Mouse (Mus musculus): ENCODE results near the gene Olfr504. TPM values are rescaled to one million over a fixed set of nuclear protein-coding genes. Genes with fewer than 3 reads are reported as not detected.
"Not testable (repeated sequence)": the region's sequence is repeated elsewhere in the genome, so short reads cannot be mapped to it uniquely, and the experiment has no call there.

Gene Olfr504
- not detected in 2 replicates for polyA plus RNA-seq (2012; rRNA removed)

DNA sequence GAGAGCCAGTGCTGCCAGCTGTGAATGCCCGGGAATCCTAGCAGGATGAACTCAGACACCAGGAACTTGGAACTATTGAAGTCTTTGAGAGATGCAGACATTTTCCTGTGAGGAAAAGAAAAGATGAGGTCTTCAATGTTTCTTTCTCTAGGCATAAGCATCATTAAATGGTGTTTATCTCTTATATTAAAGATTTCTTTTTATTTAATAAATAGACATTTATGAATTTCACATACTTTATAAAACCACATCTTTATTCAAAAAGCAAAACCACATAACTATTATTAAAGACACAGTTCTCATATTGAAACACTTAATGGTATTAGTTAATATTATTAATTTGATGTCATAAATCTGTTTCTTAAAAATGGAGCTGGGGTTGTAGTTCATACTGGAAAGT is at the start of gene Olfr504:
Gene Olfr504, minus strand, starts transcription at position 101 of the 400 bp plus-strand sequence.
- DNase-seq (ENCODE audit: low read depth) = no peak
- TF ChIP-seq POLR2A (IDR thresholded peaks at IDR 0.05; ENCODE audit: borderline replicate concordance, extremely low read depth, insufficient read depth, insufficient read length, poor library complexity, severe bottlenecking) (no peak), CTCF (IDR thresholded peaks at IDR 0.05; ENCODE audit: borderline replicate concordance, extremely low read depth, insufficient read depth, insufficient read length) (no peak)

DNA sequence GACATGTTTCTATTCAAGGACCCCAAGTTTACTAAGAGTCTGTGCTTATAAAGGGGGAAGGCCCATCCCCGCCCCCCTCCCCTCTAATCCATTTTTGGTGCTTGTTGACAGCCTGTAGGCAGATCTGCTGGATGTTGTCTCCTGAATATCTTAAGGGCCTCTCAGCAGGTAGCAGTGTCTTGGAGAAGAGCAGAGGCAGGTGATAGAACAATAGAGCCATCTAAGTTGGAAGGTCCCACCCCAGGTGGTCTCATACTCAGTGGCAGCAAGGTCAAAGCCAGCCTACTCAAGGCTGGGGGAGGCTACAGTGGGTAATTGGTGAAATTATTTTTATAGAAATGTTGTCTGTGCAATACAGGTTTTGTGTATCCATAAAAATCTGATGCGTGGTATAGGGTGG is 48.5 kb upstream of the Olfr504 start:
- TF ChIP-seq POLR2A (IDR thresholded peaks at IDR 0.05; ENCODE audit: borderline replicate concordance, extremely low read depth, insufficient read depth, insufficient read length, poor library complexity, severe bottlenecking) = no peak
- TF ChIP-seq CTCF (IDR thresholded peaks at IDR 0.05; ENCODE audit: borderline replicate concordance, extremely low read depth, insufficient read depth, insufficient read length) = no peak
- DNase-seq (ENCODE audit: low read depth) = no peak

DNA sequence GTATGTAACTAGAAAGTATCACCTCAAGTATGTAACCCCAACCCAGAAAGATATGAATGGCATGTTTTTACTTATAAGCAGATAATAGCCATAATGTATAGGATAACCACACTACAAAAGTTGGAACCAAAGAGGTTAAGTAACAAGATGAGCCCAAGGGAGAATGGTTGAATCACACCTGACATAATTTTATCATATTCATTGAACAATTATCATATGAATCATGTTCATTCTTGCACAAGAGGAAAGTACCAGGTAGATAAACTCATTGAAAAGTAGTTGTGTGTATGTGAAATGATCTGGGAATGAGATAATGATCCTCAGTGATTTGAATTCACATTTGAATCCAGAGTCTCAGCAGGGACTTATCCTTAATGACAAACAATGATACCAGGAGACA is 44.9 kb upstream of the Olfr504 start, which contains the start of gene Olfr506:
Gene Olfr506, plus strand, starts transcription at position 301 of the 400 bp plus-strand sequence.
- no peak for DNase-seq (ENCODE audit: low read depth)
- TF ChIP-seq CTCF (IDR thresholded peaks at IDR 0.05; ENCODE audit: borderline replicate concordance, extremely low read depth, insufficient read depth, insufficient read length) (no peak), POLR2A (IDR thresholded peaks at IDR 0.05; ENCODE audit: borderline replicate concordance, extremely low read depth, insufficient read depth, insufficient read length, poor library complexity, severe bottlenecking) (no peak)

DNA sequence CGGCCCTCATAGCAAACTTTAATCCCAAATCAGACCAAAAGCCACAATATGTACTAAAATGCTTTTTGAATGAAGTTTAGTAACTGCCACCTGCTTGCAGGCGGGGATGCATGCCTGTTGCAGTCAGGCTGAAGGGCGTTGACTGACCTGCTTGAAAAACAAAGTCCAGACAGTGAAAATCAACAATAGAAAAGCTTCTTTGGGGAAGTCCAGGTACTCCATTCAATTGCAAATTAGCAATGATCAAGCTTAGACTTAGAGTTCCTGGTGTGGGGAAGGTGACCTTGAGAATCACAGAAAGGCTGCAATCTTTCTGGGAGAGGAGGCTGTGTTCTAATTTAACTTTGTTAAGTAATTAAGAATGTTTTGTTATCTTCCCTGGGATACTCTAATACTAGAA is 36.3 kb upstream of the Olfr504 start:
- not testable (repeated sequence) for DNase-seq (ENCODE audit: low read depth)

DNA sequence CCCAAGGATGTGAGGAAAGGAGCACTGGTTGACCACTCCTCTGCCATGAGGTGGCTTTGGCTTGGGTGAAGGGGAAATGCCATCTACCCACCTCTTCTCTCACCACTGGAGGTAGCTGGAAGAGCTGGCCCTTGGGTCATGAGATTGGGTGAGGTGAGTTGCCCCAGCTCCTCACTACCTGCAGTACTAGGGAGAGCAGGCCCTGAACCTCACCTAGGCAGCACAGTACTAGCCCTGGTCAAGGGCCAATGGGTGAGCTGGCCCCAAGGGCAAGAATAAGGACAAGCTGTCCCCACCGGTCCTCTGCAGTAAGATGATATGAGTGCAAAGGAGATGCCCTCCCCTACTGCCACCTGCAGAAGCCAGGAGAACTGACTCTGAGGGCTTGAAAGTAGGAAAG is 24.2 kb upstream of the Olfr504 start:
- DNase-seq (ENCODE audit: low read depth) = no peak
- TF ChIP-seq POLR2A (IDR thresholded peaks at IDR 0.05; ENCODE audit: borderline replicate concordance, extremely low read depth, insufficient read depth, insufficient read length, poor library complexity, severe bottlenecking) (no peak), CTCF (IDR thresholded peaks at IDR 0.05; ENCODE audit: borderline replicate concordance, extremely low read depth, insufficient read depth, insufficient read length) (no peak)

DNA sequence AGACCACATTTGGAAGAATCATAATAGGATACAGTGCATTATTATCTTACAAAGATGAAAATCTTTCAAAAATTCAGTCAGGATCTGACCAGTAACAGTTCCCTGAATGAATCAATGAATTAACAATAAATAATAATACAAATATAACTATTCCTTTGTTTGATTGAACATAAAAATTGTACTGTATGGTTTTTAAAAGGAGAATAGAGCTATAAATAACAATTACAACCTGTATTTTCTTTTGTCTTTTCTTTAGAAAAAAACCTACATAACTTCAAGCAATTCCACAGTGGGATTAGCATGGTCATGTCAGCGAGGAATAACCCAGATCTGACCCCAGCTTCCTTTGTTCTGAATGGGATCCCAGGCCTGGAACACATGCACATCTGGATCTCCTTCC is 21.4 kb downstream of the Olfr504 start, which contains the start of gene Olfr503:
Gene Olfr503, plus strand, starts transcription at position 301 of the 400 bp plus-strand sequence.
- not testable (repeated sequence) for DNase-seq (ENCODE audit: low read depth)

DNA sequence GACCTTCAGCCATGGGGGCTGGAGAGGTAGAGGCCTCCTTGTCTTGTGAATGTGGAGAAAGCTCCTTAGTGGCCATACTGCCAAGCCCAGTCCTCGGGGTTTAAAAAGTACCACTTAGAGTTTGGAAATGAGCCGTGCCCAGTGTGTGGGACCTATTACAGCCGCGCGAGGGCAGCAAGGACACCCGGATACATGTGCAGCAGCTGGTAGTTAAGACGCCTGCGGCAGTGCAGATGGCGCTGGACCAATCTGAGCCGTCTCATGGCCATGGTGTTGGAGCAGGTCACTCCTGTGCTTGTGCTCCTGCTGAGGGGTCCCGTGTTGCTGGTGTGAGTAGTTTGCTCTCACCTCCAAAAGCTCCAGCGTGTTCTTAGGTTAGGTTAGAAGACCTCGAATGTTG is 23.2 kb downstream of the Olfr504 start:
- no peak for DNase-seq (ENCODE audit: low read depth)
- TF ChIP-seq CTCF (IDR thresholded peaks at IDR 0.05; ENCODE audit: borderline replicate concordance, extremely low read depth, insufficient read depth, insufficient read length) (no peak), POLR2A (IDR thresholded peaks at IDR 0.05; ENCODE audit: borderline replicate concordance, extremely low read depth, insufficient read depth, insufficient read length, poor library complexity, severe bottlenecking) (no peak)

DNA sequence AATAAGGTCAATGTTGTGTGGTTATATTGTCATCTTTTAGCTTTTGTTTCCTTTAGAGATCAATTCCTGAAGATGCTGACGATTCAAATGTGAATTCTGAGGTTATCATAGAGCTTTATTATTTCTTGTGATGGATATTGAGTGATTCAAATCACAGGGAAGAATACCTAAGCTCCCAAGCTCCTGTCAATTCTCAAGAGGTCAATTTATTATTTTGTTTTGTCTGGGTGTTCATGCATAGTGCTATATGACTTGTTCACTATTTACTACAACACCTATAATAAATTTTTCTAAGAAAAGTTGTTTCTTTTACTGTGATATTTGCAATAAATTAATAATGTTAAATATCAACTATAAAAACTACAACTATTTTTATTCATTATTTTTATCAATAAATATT is 40.6 kb downstream of the Olfr504 start, which contains the start of gene Olfr502:
Gene Olfr502, minus strand, starts transcription at position 101 of the 400 bp plus-strand sequence.
- DNase-seq (ENCODE audit: low read depth) = no peak
- no peak for TF ChIP-seq POLR2A (IDR thresholded peaks at IDR 0.05; ENCODE audit: borderline replicate concordance, extremely low read depth, insufficient read depth, insufficient read length, poor library complexity, severe bottlenecking)
- no peak for TF ChIP-seq CTCF (IDR thresholded peaks at IDR 0.05; ENCODE audit: borderline replicate concordance, extremely low read depth, insufficient read depth, insufficient read length)

Other genes with a start within 250 kb of the Olfr504 start
- not detected in 2 replicates for gene Olfr492, start 242.1 kb downstream of the Olfr504 start, polyA plus RNA-seq (2012; rRNA removed)
- not detected in 2 replicates for gene Olfr493, start 218.8 kb downstream of the Olfr504 start, polyA plus RNA-seq (2012; rRNA removed)
- gene Olfr494, start 200.5 kb downstream of the Olfr504 start, polyA plus RNA-seq (2012; rRNA removed) = not detected in 2 replicates
- gene Olfr495, start 172.6 kb downstream of the Olfr504 start, polyA plus RNA-seq (2012; rRNA removed) = not detected in 2 replicates
- not detected in 2 replicates for gene Olfr497, start 145.4 kb downstream of the Olfr504 start, polyA plus RNA-seq (2012; rRNA removed)
- not detected in 2 replicates for gene Olfr498, start 100.5 kb downstream of the Olfr504 start, polyA plus RNA-seq (2012; rRNA removed)
- gene Olfr502, start 40.7 kb downstream of the Olfr504 start, polyA plus RNA-seq (2012; rRNA removed) = not detected in 2 replicates
- not detected in 2 replicates for gene Olfr503, start 21.3 kb downstream of the Olfr504 start, polyA plus RNA-seq (2012; rRNA removed)
- 0.01 TPM in 1 of 2 replicates, not detected in the other for gene Olfr506, start 45.0 kb upstream of the Olfr504 start, polyA plus RNA-seq (2012; rRNA removed)
- gene Olfr507, start 56.0 kb upstream of the Olfr504 start, polyA plus RNA-seq (2012; rRNA removed) = not detected in 2 replicates
- not detected in 2 replicates for gene Olfr508, start 64.2 kb upstream of the Olfr504 start, polyA plus RNA-seq (2012; rRNA removed)
- not detected in 2 replicates for gene Olfr509, start 86.1 kb upstream of the Olfr504 start, polyA plus RNA-seq (2012; rRNA removed)
- not detected in 2 replicates for gene Olfr510, start 100.6 kb upstream of the Olfr504 start, polyA plus RNA-seq (2012; rRNA removed)
- gene Olfr512, start 147.5 kb upstream of the Olfr504 start, polyA plus RNA-seq (2012; rRNA removed) = not detected in 2 replicates
- not detected in 2 replicates for gene Olfr513, start 185.2 kb upstream of the Olfr504 start, polyA plus RNA-seq (2012; rRNA removed)

All from brain, embryonic 14.5 days (tissue).